Mouse (Mus musculus): Measurements from ENCODE around the gene D130052B06Rik.

Gene D130052B06Rik

DNA sequence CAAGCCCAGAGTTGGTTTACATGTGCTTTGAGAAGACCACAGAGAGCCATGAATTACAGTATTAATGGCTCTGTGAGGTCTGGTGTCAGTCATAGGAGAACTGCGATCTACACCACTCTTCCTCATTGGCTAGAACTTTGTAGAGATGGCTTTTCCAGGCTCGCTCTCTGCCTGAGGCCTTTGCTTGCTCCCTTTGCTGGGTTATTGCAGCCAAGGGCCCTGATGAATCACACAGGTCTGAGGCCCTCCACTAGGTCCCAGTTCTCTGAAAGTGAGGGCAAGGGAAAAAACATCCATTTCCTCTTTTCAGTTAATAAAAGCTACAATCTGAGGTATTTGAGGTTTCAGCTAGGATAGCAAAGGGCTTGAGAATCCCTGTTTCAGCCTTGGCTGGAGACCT is 64.5 kb downstream of the D130052B06Rik start:
- no peak for DNase-seq (ENCODE audit: low spot score in 2 of 2)

DNA sequence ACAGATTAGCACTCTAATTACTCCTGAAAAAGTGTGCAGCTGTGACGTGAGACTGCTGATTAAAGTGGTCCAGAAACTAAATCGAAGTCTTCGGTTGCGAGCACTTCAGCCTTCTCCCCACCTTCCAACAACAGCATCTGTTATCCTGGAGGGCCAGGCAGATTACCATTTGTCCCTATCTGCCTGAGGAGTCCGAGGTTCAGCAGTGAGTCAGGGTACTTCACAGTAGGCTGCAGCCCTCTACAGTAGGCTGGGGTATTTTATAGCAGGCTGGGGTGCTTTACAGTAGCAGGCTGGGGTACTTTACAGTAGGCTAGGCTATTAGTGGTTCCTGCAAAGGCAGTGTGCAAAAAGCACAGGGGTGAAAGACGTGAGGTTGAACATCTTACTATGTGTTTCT is 69.3 kb downstream of the D130052B06Rik start:
- DNase-seq (ENCODE audit: low spot score in 2 of 2), result no peak

DNA sequence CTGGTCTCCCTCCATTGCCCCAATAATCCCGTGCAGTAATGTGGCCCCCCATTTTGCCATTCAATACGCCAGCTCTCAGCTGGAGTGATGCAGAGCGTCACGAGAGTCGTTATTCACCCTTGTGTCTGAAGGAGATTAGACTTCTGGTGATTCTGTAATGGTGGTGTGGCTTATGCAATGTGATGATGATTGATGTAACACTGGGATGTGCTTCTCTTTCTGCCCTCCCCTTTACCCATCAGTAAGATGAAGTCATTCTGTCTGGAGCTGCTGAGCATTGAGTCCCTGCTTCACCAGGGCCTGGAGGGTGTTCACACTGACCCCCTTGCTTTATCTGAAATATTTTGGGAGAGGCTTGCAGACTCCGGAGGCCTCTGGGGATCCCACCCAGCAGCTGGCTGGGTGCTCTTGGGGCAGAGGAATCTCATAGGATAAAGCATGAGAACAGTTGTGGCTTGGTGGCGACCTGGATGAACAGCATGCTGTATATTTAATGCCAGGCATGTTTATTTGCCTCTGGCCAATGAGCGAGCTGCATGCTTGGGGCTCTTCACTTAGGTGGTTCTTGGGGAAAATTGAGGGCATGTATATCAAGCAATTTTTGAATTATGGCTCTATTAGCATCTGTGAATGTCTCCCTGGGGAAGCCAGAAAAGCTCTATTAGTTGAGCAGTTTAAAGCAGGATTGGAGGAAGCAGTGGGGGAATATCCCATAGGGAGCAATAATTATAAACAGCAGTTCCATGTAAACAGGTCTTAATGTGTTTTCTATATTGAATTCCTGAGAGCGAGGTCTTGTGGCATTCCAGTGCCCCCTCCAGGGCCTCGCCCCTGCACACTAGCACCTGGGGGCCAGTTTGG is 71.2 kb downstream of the D130052B06Rik start:
- no peak for DNase-seq (ENCODE audit: low spot score in 2 of 2)

Measured in spleen, postnatal 4 days (tissue).